Mouse (Mus musculus) bone marrow macrophage, adult 2 months (primary cell): Measurements from ENCODE around the gene Exoc2. TPM values are rescaled to one million over a fixed set of nuclear protein-coding genes. Genes with fewer than 3 reads are reported as not detected.

Experiments
- H3K27ac ChIP-seq: 2 replicates; pipeline ENCODE4 v1.5.1; 2012; ENCODE audit warnings: low read depth, low read length; ENCODE audit not compliant: insufficient read depth
- H3K4me1 ChIP-seq: 2 replicates; pipeline ENCODE4 v1.6.1; 2012; ENCODE audit warnings: low read length; ENCODE audit not compliant: control insufficient read depth, insufficient read depth
- H3K4me3 ChIP-seq: 2 replicates; pipeline ENCODE4 v1.5.1; 2012; ENCODE audit warnings: mild to moderate bottlenecking, low read length, moderate library complexity; ENCODE audit not compliant: insufficient read depth
- CTCF ChIP-seq: IDR thresholded peaks from 2 replicates; pipeline ENCODE4 v1.5.1; 2012; ENCODE audit warnings: low read depth, mild to moderate bottlenecking, low read length, moderate library complexity
- POLR2A ChIP-seq: IDR thresholded peaks from 2 replicates; pipeline ENCODE4 v1.6.1; 2012; ENCODE audit warnings: mild to moderate bottlenecking, low read depth, low read length, borderline replicate concordance
- polyA plus RNA-seq: library from polyadenylated mRNA; stranded (reverse); fragments of >200 nt; gene quantifications from 2 replicates; pipeline ENCODE4 v1.2.4, GENCODE M21; 2012; ENCODE audit not compliant: missing spikeins, insufficient read depth, insufficient read length

Exoc2 gene
- polyA plus RNA-seq, 1 experiment = 29.5 TPM

DNA sequence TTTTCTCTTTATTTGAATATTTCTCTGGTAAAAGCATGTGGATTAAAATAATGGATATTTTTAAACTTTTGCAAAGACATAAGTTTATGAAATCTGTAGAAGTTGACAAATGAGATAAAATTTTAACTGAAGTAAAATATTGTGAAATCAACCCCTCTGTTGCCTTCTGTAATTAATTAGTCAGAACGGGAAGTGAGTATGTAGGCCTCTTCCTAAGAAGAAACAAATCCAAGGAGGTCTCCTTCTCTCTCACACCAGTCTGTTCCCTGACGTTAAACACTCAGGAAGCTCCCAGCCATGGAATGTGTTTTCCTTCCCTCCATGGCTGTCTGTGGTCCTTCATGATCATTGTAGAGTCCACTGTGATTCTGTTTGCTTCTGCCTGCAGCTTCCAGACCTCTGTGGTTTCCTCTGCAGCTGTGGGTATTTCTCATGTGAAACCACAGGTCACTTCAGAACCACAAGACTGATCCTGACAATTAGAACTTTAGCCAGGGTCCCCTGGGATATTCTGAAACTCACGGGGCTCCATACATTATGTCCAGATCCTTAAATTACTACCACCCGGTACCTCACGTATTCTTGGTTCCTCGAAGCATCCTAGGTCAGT is 20.5 kb upstream of the Exoc2 start:
- H3K4me3 ChIP-seq = no peak overlapping the region
- H3K4me1 ChIP-seq = peaks cover 12% of the 10 kb centered on the region
- no peak for TF ChIP-seq POLR2A
- no peak for TF ChIP-seq CTCF
- peak overlapping the region; percentile 41 for H3K27ac ChIP-seq

DNA sequence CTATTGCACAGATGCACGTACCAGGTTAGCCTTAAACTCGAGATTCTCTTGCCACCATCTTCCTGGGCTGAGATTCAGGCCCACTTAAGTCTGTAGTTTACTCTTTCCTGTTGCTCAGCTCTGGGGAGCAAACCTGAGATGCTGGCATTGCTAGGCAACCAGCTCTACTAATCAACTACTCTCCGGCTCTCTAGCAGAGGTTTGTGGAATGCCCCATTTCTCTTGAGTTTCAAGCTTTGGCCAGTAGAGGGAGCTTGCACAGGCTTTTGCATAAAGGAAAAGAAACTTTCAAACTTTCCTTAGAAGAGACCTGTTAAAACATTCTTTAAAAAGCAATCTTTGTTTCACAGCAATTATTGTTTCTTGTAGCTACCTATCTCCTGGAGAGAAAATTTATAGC is 19.9 kb upstream of the Exoc2 start:
- TF ChIP-seq POLR2A (no peak), CTCF (no peak)
- Histone ChIP-seq H3K27ac (no peak overlapping the region), H3K4me3 (no peak overlapping the region), H3K4me1 (peaks cover 12% of the 10 kb centered on the region)

DNA sequence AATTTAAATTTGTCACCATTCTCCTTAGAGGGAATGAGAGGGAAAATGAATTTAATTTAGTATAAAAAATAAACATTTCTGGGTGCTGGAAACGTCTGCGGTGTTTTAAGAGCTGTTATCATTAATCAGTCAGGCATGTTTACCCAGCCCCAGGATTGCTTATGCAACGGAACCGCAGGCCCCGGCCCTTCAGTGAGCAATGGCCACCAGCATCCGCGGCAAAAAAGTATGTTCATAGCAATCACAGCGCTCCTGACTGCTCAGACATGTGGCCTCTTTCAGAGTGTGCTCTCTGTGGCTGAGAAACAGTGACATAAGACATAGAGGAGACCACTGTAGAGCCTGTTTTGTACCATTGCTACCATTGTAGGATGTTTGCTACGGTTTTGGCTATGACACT is 16.3 kb upstream of the Exoc2 start:
- Histone ChIP-seq H3K27ac (no peak overlapping the region), H3K4me3 (no peak overlapping the region), H3K4me1 (peaks cover 26% of the 10 kb centered on the region)
- TF ChIP-seq CTCF (no peak), POLR2A (no peak)

DNA sequence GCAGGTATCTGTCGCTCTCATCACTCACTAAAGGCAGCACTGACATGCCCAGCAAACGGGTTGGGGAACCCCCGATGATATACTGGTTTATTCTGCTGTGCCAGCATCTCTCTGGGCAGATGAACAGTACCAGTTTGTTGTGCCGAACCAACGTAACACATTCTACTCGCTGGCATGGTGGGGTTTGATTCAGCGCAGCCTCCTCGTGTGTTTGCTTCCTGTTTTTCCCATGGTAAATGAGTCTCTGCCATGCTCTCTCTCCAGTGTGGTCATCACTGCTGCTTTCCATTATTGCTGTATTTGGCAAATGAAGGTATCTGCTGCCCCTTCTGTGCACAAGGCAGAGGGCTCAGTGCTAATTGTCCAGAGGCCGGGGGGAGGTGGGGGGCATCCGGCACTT is 15.8 kb upstream of the Exoc2 start:
- TF ChIP-seq POLR2A (no peak), CTCF (no peak)
- H3K27ac ChIP-seq = no peak overlapping the region
- peaks cover 24% of the 10 kb centered on the region for H3K4me1 ChIP-seq
- no peak overlapping the region for H3K4me3 ChIP-seq

DNA sequence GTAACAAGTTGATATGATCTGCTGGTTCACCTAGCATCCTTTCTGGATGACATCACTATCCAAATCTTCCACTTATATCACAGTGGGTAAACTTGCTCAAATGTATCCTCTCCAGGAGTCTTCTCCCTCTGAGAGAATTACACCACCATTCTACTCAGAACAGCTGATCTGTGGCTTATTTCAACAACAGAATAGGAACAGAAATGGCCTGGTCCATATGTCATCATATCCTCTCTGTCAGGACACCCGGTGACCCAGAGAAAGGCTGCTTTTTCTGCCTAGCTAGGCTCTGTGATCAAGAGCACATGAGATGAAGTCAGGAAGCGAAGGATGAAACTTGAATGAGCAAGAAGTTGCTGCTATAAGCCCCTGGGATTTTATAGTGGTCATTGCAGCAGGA is 13.8 kb upstream of the Exoc2 start:
- Histone ChIP-seq H3K4me3 (no peak overlapping the region), H3K27ac (no peak overlapping the region)
- TF ChIP-seq POLR2A (no peak), CTCF (no peak)

DNA sequence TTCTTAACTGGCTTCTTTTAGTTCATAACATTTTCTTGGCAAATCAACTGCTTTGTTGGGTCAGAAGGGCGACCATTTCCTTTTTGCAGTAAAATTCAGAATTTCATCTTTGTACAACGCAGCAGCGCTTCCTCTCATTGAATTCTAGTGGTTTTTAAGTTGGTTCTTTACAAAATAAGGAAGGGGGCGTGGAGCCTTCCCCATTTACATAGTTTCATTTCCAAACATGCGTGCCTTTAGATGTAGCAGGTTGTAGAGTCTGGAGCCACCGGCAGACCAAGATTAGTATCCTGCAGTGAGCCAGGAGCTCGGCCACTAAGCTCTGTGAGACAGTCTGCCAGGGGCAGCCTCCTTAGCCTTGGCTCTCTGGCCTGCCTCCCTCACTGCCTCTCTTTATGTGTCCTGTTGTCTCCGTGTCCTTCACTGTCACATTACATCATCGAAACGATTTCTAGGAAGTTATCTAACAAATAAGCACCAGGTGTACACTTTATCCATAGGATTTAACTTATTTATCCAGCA is 13.1 kb upstream of the Exoc2 start:
- Histone ChIP-seq H3K4me3 (peak overlapping the region; percentile 56), H3K4me1 (peaks cover 17% of the 10 kb centered on the region), H3K27ac (peak overlapping the region; percentile 6; the same call in 1 of the 2 replicates)
- no peak for TF ChIP-seq POLR2A
- no peak for TF ChIP-seq CTCF

More for the DNA sequence above, 13.8 kb upstream of the Exoc2 start:
- peaks cover 17% of the 10 kb centered on the region for H3K4me1 ChIP-seq

DNA sequence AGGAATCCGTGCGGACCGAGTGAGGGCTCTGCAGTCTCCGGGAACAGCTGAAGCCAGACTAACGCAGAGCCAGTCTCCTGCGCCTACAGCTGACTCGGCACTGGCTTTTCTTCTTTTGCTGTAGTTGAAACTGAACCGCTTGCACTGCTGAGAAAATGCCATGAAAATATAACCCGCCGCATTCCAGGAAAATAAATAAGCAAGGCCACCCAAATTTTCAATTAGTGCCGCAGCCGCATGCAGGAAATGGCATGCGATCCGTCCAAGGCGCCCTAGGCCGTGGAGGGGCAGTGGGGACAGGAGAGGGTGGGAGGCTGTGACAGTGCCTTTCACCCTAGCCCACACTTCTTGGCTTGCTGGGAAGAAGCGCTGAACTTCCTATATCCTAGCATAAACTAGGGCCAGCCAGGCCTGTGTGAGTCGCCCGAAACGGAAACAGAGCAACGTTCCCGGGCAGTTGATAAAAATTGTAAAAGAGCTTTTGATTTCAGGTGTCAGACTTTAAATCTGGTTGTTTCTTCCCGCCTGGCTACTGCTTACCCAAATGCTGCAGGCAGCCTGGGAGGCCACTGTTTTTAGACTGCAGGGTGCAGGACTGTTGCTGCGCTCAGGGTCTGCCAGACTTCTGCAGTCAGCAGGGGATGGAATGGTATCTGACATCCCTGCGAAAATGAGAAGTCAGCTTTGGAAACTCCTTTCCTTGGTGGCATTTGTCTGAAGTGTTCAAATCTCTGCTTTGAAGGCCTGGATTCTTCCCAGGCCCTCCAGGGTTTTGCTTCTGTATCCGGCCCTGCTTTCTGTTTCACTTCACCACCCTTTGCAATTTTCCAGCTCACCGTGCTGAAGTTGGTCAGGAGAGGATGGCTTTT is 11.9 kb upstream of the Exoc2 start:
- Histone ChIP-seq H3K4me3 (peak overlapping the region; percentile 56), H3K4me1 (peaks cover 17% of the 10 kb centered on the region), H3K27ac (peak overlapping the region; percentile 64)
- no peak for TF ChIP-seq CTCF
- TF ChIP-seq POLR2A = no peak

DNA sequence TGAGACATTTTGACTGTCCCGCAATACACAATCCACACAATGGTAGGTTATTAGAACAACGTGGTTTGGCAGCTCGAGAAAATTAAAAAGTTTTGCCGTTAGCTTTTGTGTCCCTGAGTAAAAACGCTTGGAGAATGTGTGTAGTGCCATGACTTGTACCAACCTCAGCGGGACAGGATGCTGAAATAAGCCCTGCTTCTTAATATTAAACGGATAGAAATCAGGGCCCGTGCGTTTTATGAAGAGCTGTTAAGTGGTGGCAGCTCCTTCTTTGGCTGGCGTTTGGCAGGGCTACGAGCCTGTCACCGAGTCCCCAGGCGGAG is 11.3 kb upstream of the Exoc2 start:
- no peak for TF ChIP-seq CTCF
- no peak for TF ChIP-seq POLR2A
- Histone ChIP-seq H3K4me1 (peaks cover 17% of the 10 kb centered on the region), H3K4me3 (peak overlapping the region; percentile 56), H3K27ac (peak overlapping the region; percentile 64)

DNA sequence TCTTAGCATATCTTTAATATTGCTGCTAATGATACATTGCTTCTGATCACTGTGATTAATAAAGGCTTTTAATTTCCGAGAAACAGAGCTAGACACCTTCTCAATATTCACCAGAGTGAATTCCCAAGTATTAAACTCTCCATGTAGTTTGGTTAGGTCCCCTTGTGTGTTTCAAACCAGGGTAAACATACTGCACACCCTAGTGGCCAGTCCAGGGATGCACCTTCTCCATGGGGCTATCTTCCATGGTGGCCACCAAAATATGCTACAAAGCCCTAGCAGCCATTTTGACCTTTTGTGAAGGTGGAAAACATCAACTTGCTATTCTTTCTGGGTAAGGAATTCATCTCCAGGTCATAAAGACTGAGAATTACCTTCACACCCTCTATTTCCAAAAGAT is 7.8 kb upstream of the Exoc2 start:
- Histone ChIP-seq H3K27ac (no peak overlapping the region), H3K4me3 (no peak overlapping the region), H3K4me1 (peaks cover 4% of the 10 kb centered on the region)
- 0 out of 2 replicates have a peak, but pooled peaks have one; percentile 28 for TF ChIP-seq CTCF
- no peak for TF ChIP-seq POLR2A

DNA sequence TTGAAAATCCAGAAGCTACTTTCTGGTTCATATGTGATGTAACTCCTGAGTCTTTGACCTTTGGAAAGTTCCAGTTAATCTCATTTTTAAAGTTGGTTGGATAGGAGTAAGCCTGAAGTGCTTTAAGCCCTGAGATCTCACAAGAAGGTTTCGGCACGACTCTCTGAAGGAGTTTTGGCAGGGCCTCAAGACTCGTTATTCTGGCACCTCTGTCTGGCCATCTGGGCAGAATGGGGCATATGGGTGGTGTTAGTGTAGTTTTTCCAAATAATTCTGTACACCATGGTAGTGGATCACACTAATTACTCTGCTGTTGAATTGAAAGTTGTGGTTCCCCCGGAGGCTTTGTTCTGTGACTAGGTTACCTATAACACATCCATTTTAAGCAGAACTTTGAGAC is 4.3 kb upstream of the Exoc2 start:
- TF ChIP-seq CTCF (no peak), POLR2A (no peak)
- peaks cover 6% of the 10 kb centered on the region; the same call in 1 of the 2 replicates for H3K4me1 ChIP-seq
- no peak overlapping the region for H3K4me3 ChIP-seq
- H3K27ac ChIP-seq = no peak overlapping the region
